Mouse (Mus musculus): ENCODE data around the gene Tnfrsf12a. TPM values are rescaled to one million over a fixed set of nuclear protein-coding genes. Genes with fewer than 3 reads are reported as not detected.

Gene Tnfrsf12a
- polyA plus RNA-seq (2012; rRNA removed): 17.6 and 20.9 TPM in 2 replicates

- no peak for DNase-seq (ENCODE audit: low read depth)
Observed at GRCm38 (mm10) chr17:23677236-23677679, at the start of gene Tnfrsf12a. TSS of gene Tnfrsf12a (minus strand) at chr17:23677468.

- DNase-seq (ENCODE audit: low read depth): no peak
Observed at GRCm38 (mm10) chr17:23726758-23727142, 49.5 kb upstream of the Tnfrsf12a start.

- no peak for DNase-seq (ENCODE audit: low read depth)
Observed at GRCm38 (mm10) chr17:23725999-23726757, 48.9 kb upstream of the Tnfrsf12a start, which contains the start of gene Pkmyt1. TSS of gene Pkmyt1 (plus strand) at chr17:23726336.

GRCm38 (mm10) chr17:23725477-23725876, 48.2 kb upstream of the Tnfrsf12a start:
- DNase-seq (ENCODE audit: low read depth): no peak

GRCm38 (mm10) chr17:23722376-23723125, 45.3 kb upstream of the Tnfrsf12a start, which contains the start of gene 1520401A03Rik:
TSS of gene 1520401A03Rik (minus strand) at chr17:23722783.
- DNase-seq (ENCODE audit: low read depth): no peak

GRCm38 (mm10) chr17:23721886-23722285, 44.6 kb upstream of the Tnfrsf12a start:
- DNase-seq (ENCODE audit: low read depth): no peak

- DNase-seq (ENCODE audit: low read depth): no peak
Observed at GRCm38 (mm10) chr17:23719455-23719854, 42.2 kb upstream of the Tnfrsf12a start.

GRCm38 (mm10) chr17:23717003-23717402, 39.7 kb upstream of the Tnfrsf12a start:
- no peak for DNase-seq (ENCODE audit: low read depth)

GRCm38 (mm10) chr17:23706212-23706611, 28.9 kb upstream of the Tnfrsf12a start:
- DNase-seq (ENCODE audit: low read depth): no peak

GRCm38 (mm10) chr17:23705525-23706104, 28.3 kb upstream of the Tnfrsf12a start:
- no peak for DNase-seq (ENCODE audit: low read depth)

- no peak for DNase-seq (ENCODE audit: low read depth)
Observed at GRCm38 (mm10) chr17:23704741-23705140, 27.5 kb upstream of the Tnfrsf12a start.

- DNase-seq (ENCODE audit: low read depth): no peak
Observed at GRCm38 (mm10) chr17:23703301-23703700, 26.0 kb upstream of the Tnfrsf12a start.

- DNase-seq (ENCODE audit: low read depth): no peak
Observed at GRCm38 (mm10) chr17:23700079-23700478, 22.8 kb upstream of the Tnfrsf12a start.

GRCm38 (mm10) chr17:23699131-23700077, 22.1 kb upstream of the Tnfrsf12a start:
- no peak for DNase-seq (ENCODE audit: low read depth)

- no peak for DNase-seq (ENCODE audit: low read depth)
Observed at GRCm38 (mm10) chr17:23695801-23696200, 18.5 kb upstream of the Tnfrsf12a start.

- no peak for DNase-seq (ENCODE audit: low read depth)
Observed at GRCm38 (mm10) chr17:23694491-23694890, 17.2 kb upstream of the Tnfrsf12a start.

GRCm38 (mm10) chr17:23683856-23684672, 6.8 kb upstream of the Tnfrsf12a start, which contains the start of gene Cldn9:
TSS of gene Cldn9 (minus strand) at chr17:23684026.
- no peak for DNase-seq (ENCODE audit: low read depth)

GRCm38 (mm10) chr17:23683226-23683625, 6.0 kb upstream of the Tnfrsf12a start:
- no peak for DNase-seq (ENCODE audit: low read depth)

GRCm38 (mm10) chr17:23682530-23682929, 5.3 kb upstream of the Tnfrsf12a start:
- DNase-seq (ENCODE audit: low read depth): no peak

GRCm38 (mm10) chr17:23682092-23682491, 4.8 kb upstream of the Tnfrsf12a start:
- no peak for DNase-seq (ENCODE audit: low read depth)

All from gonadal fat pad, adult 2 months (tissue).